Mouse (Mus musculus): ENCODE data around the gene Syde2.

The Syde2 gene

GRCm38 (mm10) chr3:146011544-146012218, 24.0 kb downstream of the Syde2 start:
- DNase-seq (ENCODE audit: low spot score), result no peak

DNA sequence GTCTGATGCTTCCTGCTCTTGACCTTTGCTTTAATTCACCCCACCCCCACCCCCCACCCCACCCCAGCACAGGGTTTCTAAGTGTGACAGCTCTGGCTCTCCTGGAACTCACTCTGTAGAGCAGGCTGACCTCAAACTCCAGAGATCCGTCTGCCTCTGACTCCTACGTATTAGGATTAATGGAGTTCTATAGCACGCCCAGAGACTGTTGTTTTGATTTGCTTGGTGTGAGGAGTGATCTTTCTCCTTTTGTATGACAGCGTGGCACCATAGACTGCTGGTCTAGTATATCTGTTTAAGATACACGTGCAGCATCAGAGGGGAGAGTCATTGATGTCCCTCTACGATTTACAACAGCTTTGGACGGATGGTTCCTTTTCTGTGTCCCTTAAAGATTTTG, 25.8 kb downstream of the Syde2 start:
- no peak for DNase-seq (ENCODE audit: low spot score)

GRCm38 (mm10) chr3:146014321-146014720, 26.7 kb downstream of the Syde2 start:
- DNase-seq (ENCODE audit: low spot score), result no peak

DNA sequence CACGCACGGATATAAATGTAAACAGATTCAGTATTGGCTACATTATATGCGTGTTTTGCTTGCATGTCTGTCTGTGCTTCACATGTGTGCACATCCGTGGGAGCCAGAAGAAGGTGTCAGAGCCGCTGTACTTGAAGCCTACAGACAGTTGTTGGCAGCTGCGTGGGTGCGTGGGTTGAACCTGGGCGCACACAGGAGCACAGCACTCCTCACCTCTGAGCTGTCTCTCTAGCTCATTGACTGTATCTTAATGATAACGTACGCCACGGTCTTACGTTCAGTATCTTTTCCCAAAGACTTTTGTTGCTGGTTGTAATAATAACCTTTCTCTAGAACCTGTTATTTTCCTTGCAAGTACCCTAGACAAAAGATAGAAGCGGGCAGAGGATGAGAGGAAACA, 29.3 kb downstream of the Syde2 start:
- no peak for DNase-seq (ENCODE audit: low spot score)

DNA sequence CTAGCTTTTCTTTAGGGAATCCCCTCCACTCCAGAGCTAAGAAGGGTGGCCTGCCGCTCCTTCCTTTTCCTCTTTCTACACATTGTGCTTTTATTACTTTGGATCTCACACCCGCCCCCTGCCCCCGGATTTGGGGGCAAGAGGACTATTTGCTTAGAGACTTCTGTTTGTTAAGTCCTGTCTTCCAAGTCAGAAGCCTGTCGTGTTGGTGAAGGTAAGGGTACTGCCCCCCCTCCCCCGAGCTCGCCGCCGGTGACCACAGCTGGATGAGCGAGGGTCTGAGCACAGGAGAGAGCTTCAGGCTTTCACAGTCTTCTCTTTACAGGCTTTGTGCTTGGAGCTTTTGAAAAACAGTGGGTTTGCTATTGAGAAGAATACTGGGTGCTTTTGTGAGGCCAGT, 29.9 kb downstream of the Syde2 start:
- no peak for DNase-seq (ENCODE audit: low spot score)

GRCm38 (mm10) chr3:146022232-146022631, 34.6 kb downstream of the Syde2 start:
- DNase-seq (ENCODE audit: low spot score), result no peak

GRCm38 (mm10) chr3:146024746-146025145, 37.1 kb downstream of the Syde2 start:
- DNase-seq (ENCODE audit: low spot score), result no peak

DNA sequence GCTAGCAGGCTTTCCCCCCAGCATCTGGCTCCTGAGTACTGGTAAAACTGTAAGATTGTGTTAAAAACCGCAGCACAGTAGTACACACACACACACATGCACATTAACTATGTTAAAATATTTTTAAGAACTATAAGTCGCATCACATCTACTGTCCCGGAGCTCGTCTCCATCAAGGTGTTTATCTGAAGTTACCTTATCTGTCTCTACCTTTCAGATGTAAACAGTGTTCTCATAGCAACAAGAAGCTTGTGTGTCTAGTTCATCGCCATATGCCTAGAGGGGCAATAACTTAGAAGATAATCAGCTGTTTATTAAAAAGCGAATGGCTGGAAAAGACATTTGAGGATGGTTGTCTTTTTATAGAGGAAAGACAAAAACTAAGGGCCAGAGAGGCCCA, 37.8 kb downstream of the Syde2 start:
- no peak for DNase-seq (ENCODE audit: low spot score)

GRCm38 (mm10) chr3:146027116-146027515, 39.4 kb downstream of the Syde2 start:
- DNase-seq (ENCODE audit: low spot score), result no peak

GRCm38 (mm10) chr3:146028406-146028805, 40.7 kb downstream of the Syde2 start:
- DNase-seq (ENCODE audit: low spot score), result no peak

GRCm38 (mm10) chr3:146029234-146029633, 41.6 kb downstream of the Syde2 start:
- no peak for DNase-seq (ENCODE audit: low spot score)

DNA sequence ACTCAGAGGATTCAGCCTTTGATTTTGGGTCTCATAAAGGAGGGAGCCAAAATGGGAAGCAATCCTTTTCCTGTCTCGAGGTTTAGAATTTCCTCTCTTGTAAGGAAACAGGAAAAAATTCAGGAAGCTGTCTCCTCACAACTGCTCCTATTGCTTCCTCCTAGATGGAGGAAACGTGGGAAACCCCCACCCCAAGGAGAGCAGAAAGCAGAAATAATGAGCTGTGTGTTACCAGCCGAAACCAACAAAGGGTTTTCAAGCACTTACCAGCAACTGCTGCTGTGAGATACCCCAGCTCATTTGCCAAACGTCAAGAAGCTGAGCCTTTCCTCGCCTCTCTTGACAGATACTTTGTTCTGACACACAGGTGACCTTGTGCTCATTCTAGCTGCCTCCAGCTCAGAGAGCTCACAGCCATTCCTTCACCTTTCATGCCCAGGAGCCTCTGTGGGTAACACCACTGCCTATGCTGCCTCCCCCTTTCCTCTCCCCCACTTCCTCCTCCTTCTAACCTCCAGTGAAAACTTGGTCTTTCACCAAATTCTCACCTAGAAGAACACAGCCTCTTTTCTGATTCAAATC, 42.7 kb downstream of the Syde2 start:
- no peak for DNase-seq (ENCODE audit: low spot score)

DNA sequence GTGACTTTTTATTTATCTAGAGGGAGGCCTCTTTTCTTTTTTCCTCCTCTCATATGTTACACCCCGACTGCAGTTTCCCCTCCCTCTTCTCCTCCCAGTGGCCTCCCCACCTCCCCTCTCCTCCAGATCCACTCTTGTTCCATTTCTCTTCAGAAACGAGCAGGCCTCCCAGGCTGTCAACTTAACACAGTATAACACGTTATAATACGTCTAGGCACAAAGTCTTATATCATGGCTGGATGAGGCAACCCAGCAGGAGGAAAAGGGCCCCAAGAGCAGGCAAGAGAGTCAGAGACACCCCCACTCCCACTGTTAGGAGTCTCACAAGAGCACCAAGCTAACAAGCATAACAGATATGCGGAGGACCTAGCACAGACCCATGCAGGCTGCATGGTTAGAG, 45.3 kb downstream of the Syde2 start:
- DNase-seq (ENCODE audit: low spot score), result no peak

- no peak for DNase-seq (ENCODE audit: low spot score)
These were observed 50.2 kb downstream of the Syde2 start for GRCm38 (mm10) chr3:146037906-146038305.

GRCm38 (mm10) chr3:146039132-146039903, 51.6 kb downstream of the Syde2 start:
- no peak for DNase-seq (ENCODE audit: low spot score)

DNA sequence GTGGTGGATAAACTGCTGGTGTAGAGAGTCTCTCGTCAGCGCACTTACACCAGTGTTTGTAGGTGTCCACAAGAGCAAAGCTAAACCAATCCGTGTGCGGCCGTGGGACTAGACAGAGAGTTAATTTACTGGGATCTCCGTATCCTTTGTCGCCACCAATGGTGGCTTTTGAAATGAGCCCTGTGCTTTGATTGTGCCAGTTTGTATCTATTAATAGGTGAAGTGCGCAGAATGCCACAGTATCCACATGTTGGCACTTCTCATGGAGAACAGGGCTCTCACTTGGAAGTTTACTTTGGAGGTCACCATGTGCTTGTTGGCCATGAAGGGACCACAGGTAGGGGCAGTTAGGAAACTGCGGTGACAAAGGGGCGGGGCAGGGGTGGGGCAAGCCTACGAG, 53.7 kb downstream of the Syde2 start:
- no peak for DNase-seq (ENCODE audit: low spot score)

- DNase-seq (ENCODE audit: low spot score), result no peak
These were observed 57.3 kb downstream of the Syde2 start for GRCm38 (mm10) chr3:146044977-146045376.

GRCm38 (mm10) chr3:146046076-146046475, 58.4 kb downstream of the Syde2 start:
- DNase-seq (ENCODE audit: low spot score), result no peak

DNA sequence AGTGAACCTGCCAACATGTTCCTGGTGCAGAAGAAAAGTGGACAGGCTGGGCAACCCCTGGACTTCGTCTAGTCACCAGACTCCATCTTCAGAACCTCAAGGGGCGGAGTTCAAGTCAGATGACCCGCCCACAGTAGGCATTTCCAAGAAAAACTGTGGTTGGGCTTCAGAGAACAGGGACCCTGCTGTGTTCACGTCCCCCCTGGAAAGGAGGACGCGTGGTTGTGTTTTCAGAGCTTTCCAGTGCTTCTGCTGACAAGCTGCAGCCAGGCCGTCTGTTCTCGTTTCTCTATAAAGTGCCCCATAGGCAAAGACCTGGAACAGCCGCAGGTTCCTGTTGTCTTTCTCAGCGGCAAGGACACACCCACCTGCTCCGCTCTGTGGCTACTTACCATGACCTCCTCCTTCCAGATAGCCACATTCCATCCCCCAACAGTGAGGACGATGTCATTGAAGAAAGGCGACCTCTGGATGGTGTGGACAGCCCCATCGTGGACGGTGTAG, 60.1 kb downstream of the Syde2 start:
- DNase-seq (ENCODE audit: low spot score), result no peak

DNA sequence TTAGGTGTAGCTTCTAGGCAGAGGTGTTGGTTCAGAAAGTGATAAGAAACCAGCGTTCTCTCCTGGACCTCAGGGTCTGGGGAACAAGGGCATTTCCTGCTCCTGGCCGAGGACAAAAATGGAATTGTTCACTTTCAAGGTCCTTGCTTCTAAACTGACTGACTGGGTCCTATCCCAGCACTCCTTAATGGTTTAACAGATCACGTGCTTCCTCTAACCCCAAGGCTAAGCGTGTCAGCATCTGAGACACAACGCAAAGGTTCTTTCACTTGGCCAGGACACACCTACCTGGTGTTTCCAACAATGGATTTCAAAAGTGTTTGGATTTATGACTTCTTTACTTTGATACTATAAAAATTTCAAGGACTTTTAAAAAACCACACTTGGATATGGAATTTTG, 62.3 kb downstream of the Syde2 start:
- DNase-seq (ENCODE audit: low spot score), result no peak

GRCm38 (mm10) chr3:146051277-146052007, 63.8 kb downstream of the Syde2 start:
- no peak for DNase-seq (ENCODE audit: low spot score)

DNA sequence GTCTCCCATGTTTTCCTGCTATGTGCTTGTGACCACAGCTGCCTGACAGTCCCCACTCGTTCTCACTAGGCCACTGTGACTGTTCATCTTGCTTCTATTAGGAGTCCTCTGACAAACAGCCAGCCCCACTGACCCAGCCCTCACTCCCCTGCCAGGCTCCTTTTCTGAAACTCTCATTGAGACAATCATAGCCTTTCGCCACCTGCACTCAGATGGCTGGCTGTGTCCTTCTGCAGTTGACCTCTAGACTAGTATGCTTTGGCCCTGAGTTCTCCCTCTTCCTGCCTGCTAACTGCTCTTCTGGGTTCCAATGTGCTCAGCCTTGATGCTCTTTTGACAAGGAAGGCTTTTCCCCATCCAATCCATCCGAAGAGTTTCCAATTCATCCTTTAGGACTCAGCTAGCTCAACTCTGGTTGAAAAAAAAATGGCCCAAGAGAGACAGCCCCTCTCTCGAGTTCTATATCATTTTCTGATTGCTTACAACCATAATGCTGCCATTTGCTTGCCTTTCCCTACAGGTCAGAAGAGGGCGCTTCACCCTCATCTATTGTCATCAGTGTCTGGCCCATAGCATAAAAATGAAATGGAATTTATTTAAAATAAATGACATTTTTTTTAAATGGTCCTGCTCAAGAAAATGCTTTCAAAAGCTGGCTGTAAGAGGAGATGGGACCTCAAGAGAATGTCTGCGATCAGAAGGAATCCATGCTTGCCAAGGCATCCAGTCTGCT, 65.6 kb downstream of the Syde2 start:
- DNase-seq (ENCODE audit: low spot score), result no peak

Data from ovary, postnatal 10 days (tissue).